Mouse (Mus musculus) olfactory bulb, adult 2 months (tissue): ENCODE results near the gene Rangap1. TPM values are rescaled to one million over a fixed set of nuclear protein-coding genes. Genes with fewer than 3 reads are reported as not detected.

Experiments used
- H3K27ac ChIP-seq: fragments of 200-500 bp; 2 replicates; pipeline ENCODE4 v1.5.1; 2012; ENCODE audit warnings: low read depth, low read length; ENCODE audit not compliant: insufficient read depth
- H3K4me1 ChIP-seq: fragments of 200-500 bp; 2 replicates; pipeline ENCODE4 v1.6.1; 2012; ENCODE audit warnings: low read length; ENCODE audit not compliant: control insufficient read depth, insufficient read depth
- H3K4me3 ChIP-seq: fragments of 200-500 bp; 2 replicates; pipeline ENCODE4 v1.5.1; 2012; ENCODE audit warnings: mild to moderate bottlenecking, low read depth, low read length, moderate library complexity; ENCODE audit not compliant: insufficient read depth
- CTCF ChIP-seq: fragments of 200-500 bp; IDR thresholded peaks from 2 replicates; pipeline ENCODE4 v1.5.1; 2012; ENCODE audit warnings: low read depth, mild to moderate bottlenecking, low read length, moderate library complexity; ENCODE audit not compliant: insufficient read depth
- POLR2A ChIP-seq: fragments of 200-500 bp; IDR thresholded peaks from 2 replicates; pipeline ENCODE4 v1.6.1; 2012; ENCODE audit warnings: mild to moderate bottlenecking, low read depth, low read length, moderate library complexity; ENCODE audit not compliant: insufficient read depth
- WGBS: fragments of 180-500 bp; shearing (Covaris S2); methylation state at CpG from one replicate; pipeline ENCODE4 v1.1.7; 2018; 5-methylcytosine and 5-hydroxymethylcytosine counted together
- polyA plus RNA-seq: library from polyadenylated mRNA; stranded (reverse); fragments of >200 nt; gene quantifications from 2 replicates; pipeline ENCODE4 v1.2.4, GENCODE M21; 2012; ENCODE audit warnings: low replicate concordance; ENCODE audit not compliant: missing spikeins, insufficient read depth, insufficient read length

Rangap1 gene
- polyA plus RNA-seq, 1 experiment = not detected

GRCm38 (mm10) chr15:81772431-81773120 lies 27.2 kb upstream of the Rangap1 start:
- TF ChIP-seq POLR2A (no peak), CTCF (no peak)
- Histone ChIP-seq H3K4me1 (no peaks in the 10 kb centered on the region), H3K4me3 (no peak overlapping the region), H3K27ac (no peak overlapping the region)
- 81% methylated on average over 20 of the region's 20 CpGs for WGBS

GRCm38 (mm10) chr15:81769037-81769436 lies 23.7 kb upstream of the Rangap1 start:
- H3K27ac ChIP-seq = no peak overlapping the region
- 65% methylated on average over 13 of the region's 13 CpGs for WGBS
- TF ChIP-seq CTCF = no peak
- TF ChIP-seq POLR2A = no peak

GRCm38 (mm10) chr15:81766439-81766838 lies 21.1 kb upstream of the Rangap1 start:
- no peak overlapping the region for H3K4me3 ChIP-seq
- H3K27ac ChIP-seq = no peak overlapping the region
- 85% methylated on average over 5 of the region's 5 CpGs for WGBS
- no peaks in the 10 kb centered on the region for H3K4me1 ChIP-seq
- no peak for TF ChIP-seq CTCF
- no peak for TF ChIP-seq POLR2A

More at GRCm38 (mm10) chr15:81769037-81769436, 23.7 kb upstream of the Rangap1 start:
- Histone ChIP-seq H3K4me1 (no peaks in the 10 kb centered on the region), H3K4me3 (no peak overlapping the region)

- TF ChIP-seq CTCF (no peak), POLR2A (no peak)
- WGBS = 86% methylated on average over 9 of the region's 9 CpGs
- H3K27ac ChIP-seq = no peak overlapping the region
- no peak overlapping the region for H3K4me3 ChIP-seq
- H3K4me1 ChIP-seq = peaks cover under 1% of the 10 kb centered on the region; the same call in 1 of the 2 replicates
Measured at GRCm38 (mm10) chr15:81765651-81766050, 20.3 kb upstream of the Rangap1 start.

GRCm38 (mm10) chr15:81764573-81764972 lies 19.2 kb upstream of the Rangap1 start:
- Histone ChIP-seq H3K4me3 (no peak overlapping the region), H3K27ac (no peak overlapping the region), H3K4me1 (peaks cover 8% of the 10 kb centered on the region)
- TF ChIP-seq CTCF (no peak), POLR2A (no peak)
- WGBS = 90% methylated on average over 6 of the region's 6 CpGs

GRCm38 (mm10) chr15:81761959-81762358 lies 16.6 kb upstream of the Rangap1 start:
- TF ChIP-seq POLR2A (no peak), CTCF (no peak)
- Histone ChIP-seq H3K4me3 (no peak overlapping the region), H3K4me1 (peaks cover 17% of the 10 kb centered on the region), H3K27ac (no peak overlapping the region)
- 89% methylated on average over 3 of the region's 3 CpGs for WGBS

- Histone ChIP-seq H3K27ac (no peak overlapping the region), H3K4me1 (peaks cover 17% of the 10 kb centered on the region), H3K4me3 (no peak overlapping the region)
- TF ChIP-seq POLR2A (no peak), CTCF (no peak)
- WGBS = 86% methylated on average over 7 of the region's 7 CpGs
Measured at GRCm38 (mm10) chr15:81761381-81761780, 16.1 kb upstream of the Rangap1 start.

GRCm38 (mm10) chr15:81760361-81761079 lies 15.2 kb upstream of the Rangap1 start:
- Histone ChIP-seq H3K4me1 (peaks cover 17% of the 10 kb centered on the region), H3K4me3 (no peak overlapping the region), H3K27ac (no peak overlapping the region; the same call in 1 of the 2 replicates)
- TF ChIP-seq POLR2A (no peak), CTCF (no peak)
- 87% methylated on average over 5 of the region's 5 CpGs for WGBS

GRCm38 (mm10) chr15:81759542-81759941 lies 14.2 kb upstream of the Rangap1 start:
- TF ChIP-seq POLR2A (no peak), CTCF (no peak)
- Histone ChIP-seq H3K4me3 (no peak overlapping the region), H3K27ac (no peak overlapping the region), H3K4me1 (peaks cover 20% of the 10 kb centered on the region)
- WGBS = 94% methylated on average over 3 of the region's 3 CpGs
